Mouse (Mus musculus) heart, adult 10 weeks (tissue): Measurements from ENCODE around the gene Sprr2j-ps. TPM values are rescaled to one million over a fixed set of nuclear protein-coding genes. Genes with fewer than 3 reads are reported as not detected.

Source experiments
- polyA plus RNA-seq: library from polyadenylated mRNA; stranded (reverse); fragments of 350-450 nt; fragmentation: Illumina TruSeq; extraction: RNeasy Lipid Tissue Mini Kit (QIAGEN cat#74804); gene quantifications from one replicate; pipeline ENCODE4 v1.2.3, GENCODE M21; 2014; ENCODE audit warnings: low read depth, low replicate concordance

Gene Sprr2j-ps
- polyA plus RNA-seq: not detected

GRCm38 (mm10) chr3:92417782-92418181 is at the start of gene Sprr2j-ps:
Gene Sprr2j-ps, plus strand, starts transcription at chr3:92418082.

GRCm38 (mm10) chr3:92385385-92385784 is 32.5 kb upstream of the Sprr2j-ps start, which contains the start of gene Sprr2h:
Gene Sprr2h, plus strand, starts transcription at chr3:92385685.

GRCm38 (mm10) chr3:92407691-92408090 is 10.2 kb upstream of the Sprr2j-ps start, which contains the start of gene Sprr2i:
Gene Sprr2i, plus strand, starts transcription at chr3:92407991.

GRCm38 (mm10) chr3:92429323-92429722 is 11.4 kb downstream of the Sprr2j-ps start, which contains the start of gene Gm9774:
Gene Gm9774, minus strand, starts transcription at chr3:92429423.

GRCm38 (mm10) chr3:92432282-92432681 is 14.4 kb downstream of the Sprr2j-ps start, which contains the start of gene Sprr2k:
Gene Sprr2k, plus strand, starts transcription at chr3:92432582.

GRCm38 (mm10) chr3:92438689-92439088 is 20.8 kb downstream of the Sprr2j-ps start, which contains the start of gene Sprr1b:
Gene Sprr1b, minus strand, starts transcription at chr3:92438789.

GRCm38 (mm10) chr3:92458620-92459019 is 40.7 kb downstream of the Sprr2j-ps start, which contains the start of gene Sprr3:
Gene Sprr3, minus strand, starts transcription at chr3:92458720.

Other genes starting within 250 kb of the Sprr2j-ps start
- gene Sprr2a1, start 202.3 kb upstream of the Sprr2j-ps start, polyA plus RNA-seq: not detected
- 2.5 TPM for gene Sprr2a2, start 202.2 kb upstream of the Sprr2j-ps start, polyA plus RNA-seq
- gene Sprr2a3, start 132.7 kb upstream of the Sprr2j-ps start, polyA plus RNA-seq: not detected
- not detected for gene Sprr2b, start 101.5 kb upstream of the Sprr2j-ps start, polyA plus RNA-seq
- gene Sprr2d, start 78.9 kb upstream of the Sprr2j-ps start, polyA plus RNA-seq: not detected
- gene Sprr2e, start 65.9 kb upstream of the Sprr2j-ps start, polyA plus RNA-seq: not detected
- not detected for gene Sprr2f, start 52.9 kb upstream of the Sprr2j-ps start, polyA plus RNA-seq
- gene Sprr2h, start 32.4 kb upstream of the Sprr2j-ps start, polyA plus RNA-seq: not detected
- gene Sprr2i, start 10.1 kb upstream of the Sprr2j-ps start, polyA plus RNA-seq: not detected
- 4.6 TPM for gene Gm9774, start 11.3 kb downstream of the Sprr2j-ps start, polyA plus RNA-seq
- gene Sprr2k, start 14.5 kb downstream of the Sprr2j-ps start, polyA plus RNA-seq: not detected
- gene Sprr1b, start 20.7 kb downstream of the Sprr2j-ps start, polyA plus RNA-seq: not detected
- not detected for gene Sprr3, start 40.6 kb downstream of the Sprr2j-ps start, polyA plus RNA-seq
- gene Sprr1a, start 67.8 kb downstream of the Sprr2j-ps start, polyA plus RNA-seq: not detected
- gene Sprr4, start 82.4 kb downstream of the Sprr2j-ps start, polyA plus RNA-seq: not detected
- gene 2310046K23Rik, start 116.4 kb downstream of the Sprr2j-ps start, polyA plus RNA-seq: not detected
- not detected for gene Ivl, start 155.7 kb downstream of the Sprr2j-ps start, polyA plus RNA-seq
- gene Smcp, start 170.9 kb downstream of the Sprr2j-ps start, polyA plus RNA-seq: not detected
- not detected for gene 2210017I01Rik, start 189.4 kb downstream of the Sprr2j-ps start, polyA plus RNA-seq
- gene Lce6a, start 203.6 kb downstream of the Sprr2j-ps start, polyA plus RNA-seq: not detected
- not detected for gene Lce1a1, start 230.2 kb downstream of the Sprr2j-ps start, polyA plus RNA-seq
- not detected for gene Lce1b, start 238.8 kb downstream of the Sprr2j-ps start, polyA plus RNA-seq